Mouse (Mus musculus) mesoderm, embryonic 11.5 days (tissue): Measurements from ENCODE around the gene AL731706.1.

ENCODE experiments used
- DNase-seq: peaks from one replicate; pipeline ENCODE4 v3.0.0-alpha.2; 2012; ENCODE audit warnings: low read depth, low spot score

AL731706.1 gene

DNA sequence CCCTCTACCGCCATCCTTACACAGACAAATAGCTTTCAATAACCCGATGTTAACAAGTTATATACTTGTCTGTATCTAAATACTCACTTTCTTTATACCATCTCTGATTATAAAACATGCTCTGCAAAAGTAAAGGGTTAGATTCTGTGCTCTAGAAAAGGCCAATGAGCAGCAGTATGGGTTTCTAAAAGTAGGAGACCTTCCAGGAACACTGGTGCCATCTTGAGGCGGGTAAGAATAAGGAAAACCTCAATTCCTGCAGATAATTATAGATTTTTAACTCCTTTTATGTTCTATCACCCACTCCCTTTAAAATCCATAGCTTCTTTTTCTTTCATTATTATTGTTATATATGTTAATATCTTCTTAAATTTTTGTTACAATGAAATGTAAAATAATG is 55.3 kb downstream of the AL731706.1 start:
- no peak for DNase-seq

DNA sequence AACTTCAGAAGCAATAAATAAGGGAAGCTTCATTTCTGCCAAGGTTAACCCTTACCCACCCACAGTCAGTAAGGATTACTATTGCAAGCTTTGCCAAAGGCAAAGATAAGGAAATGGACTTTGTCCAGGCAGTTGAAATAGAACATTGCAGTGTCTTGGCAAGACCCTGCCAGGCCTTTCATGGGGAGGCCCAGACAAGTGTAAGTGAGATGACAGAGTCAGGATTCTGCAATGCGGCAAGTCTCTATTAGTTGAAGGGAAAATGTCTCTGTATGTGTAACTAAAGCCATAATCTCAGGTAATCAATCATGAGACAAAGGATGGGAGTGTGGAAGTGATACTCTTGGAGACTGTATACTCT is 56.5 kb downstream of the AL731706.1 start:
- no peak for DNase-seq

DNA sequence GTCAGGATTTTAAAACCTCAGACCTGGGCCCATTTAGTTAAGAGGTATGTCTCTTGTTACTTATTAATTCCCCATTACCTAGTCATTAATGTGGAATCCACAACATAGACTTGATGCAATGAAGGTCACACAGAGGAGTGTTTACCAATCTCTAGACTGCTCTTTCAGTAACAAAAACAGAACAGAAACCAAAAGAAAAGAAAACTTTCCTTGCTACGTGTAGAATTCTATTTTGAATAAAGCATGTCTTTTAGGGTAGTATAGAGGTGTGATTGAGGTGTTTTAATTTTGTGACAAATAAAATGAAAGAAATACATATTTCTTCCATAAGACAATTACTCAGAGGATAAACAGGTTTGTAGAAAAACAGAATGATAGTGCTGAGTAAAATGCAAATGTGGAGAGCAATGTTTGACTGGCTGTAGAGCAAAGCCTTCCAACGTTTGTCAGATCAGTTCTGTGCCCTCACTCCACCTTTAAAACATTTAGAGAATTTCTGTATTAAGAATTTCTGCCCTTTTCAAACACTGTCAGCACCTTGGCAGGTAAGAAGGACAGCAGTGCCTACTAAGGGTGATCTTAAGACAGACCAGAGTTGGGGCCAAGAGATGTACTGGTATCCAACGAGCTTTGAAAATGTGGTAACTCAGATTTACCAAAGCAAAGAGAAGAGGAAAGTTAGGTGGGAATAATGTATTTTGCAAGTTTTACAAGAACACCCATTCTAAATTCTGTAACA is 57.0 kb downstream of the AL731706.1 start:
- DNase-seq: no peak

DNA sequence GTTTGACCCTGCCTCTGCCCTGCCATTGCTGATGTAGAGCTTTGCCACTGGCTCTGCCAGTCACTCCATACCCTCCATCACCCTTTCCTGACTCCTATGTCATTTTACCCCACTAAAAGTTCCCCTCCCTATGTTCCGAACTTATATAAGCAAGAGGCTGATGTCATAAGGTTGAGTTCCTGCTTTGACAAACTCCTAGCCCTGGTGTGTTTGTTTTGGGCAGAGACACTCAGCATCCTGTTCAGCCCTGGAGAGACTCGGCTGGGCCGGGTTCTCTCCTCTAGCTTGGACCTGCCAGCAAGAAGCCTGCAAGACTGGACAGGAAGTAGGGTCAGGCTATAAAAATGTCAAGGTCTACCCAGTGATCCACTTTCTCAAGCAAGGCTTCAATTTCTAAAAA is 58.3 kb downstream of the AL731706.1 start:
- DNase-seq: no peak
